Mouse (Mus musculus): ENCODE results near the gene Tdpoz4. TPM values are rescaled to one million over a fixed set of nuclear protein-coding genes. Genes with fewer than 3 reads are reported as not detected.
"Not testable (repeated sequence)": the region's sequence is repeated elsewhere in the genome, so short reads cannot be mapped to it uniquely, and the experiment has no call there.

Gene Tdpoz4
- total RNA-seq (2021), result not detected

- intact Hi-C loops (cut with DNase I); DNase-seq (ENCODE audit: low spot score in 2 of 2): not testable (repeated sequence)
These were observed at the start of gene Tdpoz4 for GRCm38 (mm10) chr3:93796098-93796497. Gene Tdpoz4, plus strand, starts transcription at chr3:93796398.

- DNase-seq (ENCODE audit: low spot score in 2 of 2); intact Hi-C loops (cut with DNase I): not testable (repeated sequence)
These were observed 42.2 kb upstream of the Tdpoz4 start for GRCm38 (mm10) chr3:93754022-93754421.

GRCm38 (mm10) chr3:93772700-93773099 lies 23.5 kb upstream of the Tdpoz4 start, which contains the start of gene Gm5773:
Gene Gm5773, plus strand, starts transcription at chr3:93773000.
- intact Hi-C loops (cut with DNase I), result not testable (repeated sequence)

GRCm38 (mm10) chr3:93813341-93813740 lies 17.1 kb downstream of the Tdpoz4 start:
- intact Hi-C loops (cut with DNase I), result loop anchor here (5.0 kb wide), 1 partner anchor 201 kb away; no protein-coding TSS in a partner anchor
- not testable (repeated sequence) for DNase-seq (ENCODE audit: low spot score in 2 of 2)

More at GRCm38 (mm10) chr3:93772700-93773099, 23.5 kb upstream of the Tdpoz4 start, which contains the start of gene Gm5773:
- not testable (repeated sequence) for DNase-seq (ENCODE audit: low spot score in 2 of 2)

GRCm38 (mm10) chr3:93825720-93826119 lies 29.5 kb downstream of the Tdpoz4 start, which contains the start of gene Tdpoz3:
Gene Tdpoz3, plus strand, starts transcription at chr3:93826020.
- intact Hi-C loops (cut with DNase I); DNase-seq (ENCODE audit: low spot score in 2 of 2): not testable (repeated sequence)

Other genes with a start within 250 kb of the Tdpoz4 start
- 10 to 100 TPM; 32.5 to 40.0 TPM for gene S100a10, start 241.3 kb upstream of the Tdpoz4 start, total RNA-seq (2021)
- not detected for gene Tdpoz2, start 143.7 kb upstream of the Tdpoz4 start, total RNA-seq (2021)
- not detected for gene Tdpoz1, start 120.1 kb upstream of the Tdpoz4 start, total RNA-seq (2021)
- not detected for gene Gm37596, start 103.3 kb upstream of the Tdpoz4 start, total RNA-seq (2021)
- gene Gm5773, start 23.4 kb upstream of the Tdpoz4 start, total RNA-seq (2021), result not detected
- gene Tdpoz3, start 29.6 kb downstream of the Tdpoz4 start, total RNA-seq (2021), result not detected
- not detected for gene Gm9117, start 147.1 kb downstream of the Tdpoz4 start, total RNA-seq (2021)
- gene Tdpoz5, start 164.9 kb downstream of the Tdpoz4 start, total RNA-seq (2021), result not detected

Measured in left cerebral cortex, postnatal 36 days (tissue).